Mouse (Mus musculus) ES-Bruce4 (cell line): ENCODE results near the gene D230025D16Rik.
"Not testable (repeated sequence)": the region's sequence is repeated elsewhere in the genome, so short reads cannot be mapped to it uniquely, and the experiment has no call there.

Experiments
- CTCF ChIP-seq: IDR thresholded peaks from one replicate; pipeline ENCODE4 v1.8.1; 2011; ENCODE audit warnings: low read depth, low read length
- POLR2A ChIP-seq: IDR thresholded peaks from one replicate; pipeline ENCODE4 v1.8.1; 2011; ENCODE audit warnings: low read length; ENCODE audit not compliant: insufficient read depth

GRCm38 (mm10) chr8:105232321-105232693 is 7.4 kb downstream of the D230025D16Rik start:
- not testable (repeated sequence) for TF ChIP-seq POLR2A, CTCF
